Mouse (Mus musculus): ENCODE results near the gene Vti1a. TPM values are rescaled to one million over a fixed set of nuclear protein-coding genes. Genes with fewer than 3 reads are reported as not detected.

Vti1a gene
- polyA plus RNA-seq, 1 experiment from 2014 or later, result 17.9 TPM

DNA sequence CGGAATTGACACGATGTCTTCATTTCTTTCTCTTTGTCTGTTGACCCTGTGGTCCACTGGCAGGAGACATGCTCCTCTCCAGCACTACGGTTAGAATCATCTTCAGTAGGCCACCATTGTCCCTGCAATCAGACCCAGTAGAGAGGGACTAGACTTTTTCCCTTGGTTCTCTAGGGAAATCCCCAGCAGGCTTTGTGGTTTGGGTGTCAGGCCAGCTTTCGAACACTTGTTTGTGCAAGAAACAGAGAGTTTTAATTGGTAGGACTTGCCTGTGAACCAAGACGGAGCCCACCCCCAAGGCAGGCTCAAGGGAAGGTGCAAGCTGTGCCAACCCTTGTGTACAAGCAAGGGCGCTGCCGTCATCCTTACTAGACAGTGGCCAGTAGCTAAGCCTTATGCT lies 302.5 kb downstream of the Vti1a start:
- Histone ChIP-seq H3K9me3 (ENCODE audit: low read length) (no peaks in the 10 kb centered on the region), H3K4me3 (ENCODE audit: low read depth, low read length) (no peak overlapping the region), H3K36me3 (ENCODE audit: insufficient read depth, low read length) (no peaks in the 10 kb centered on the region), H3K4me2 (replicated peaks; ENCODE audit: low read depth, low read length) (no peak overlapping the region), H3K4me1 (ENCODE audit: insufficient read depth, low read depth, low read length) (peaks cover 10% of the 10 kb centered on the region; the same call in 1 of the 2 replicates), H3K9ac (replicated peaks; ENCODE audit: low read depth) (no peak overlapping the region), H3K27ac (ENCODE audit: low read length) (no peak overlapping the region), H3K27me3 (replicated peaks; ENCODE audit: insufficient read depth, low read length) (no peaks in the 10 kb centered on the region; the same call in 1 of the 2 replicates)
- TF ChIP-seq EP300 (IDR thresholded peaks at IDR 0.05) (no peak), CTCF (IDR thresholded peaks at IDR 0.05) (no peak)
- DNase-seq (ENCODE audit: low spot score) (no peak), ATAC-seq (no peak)
- 94% methylated on average over 7 of the region's 7 CpGs for WGBS

DNA sequence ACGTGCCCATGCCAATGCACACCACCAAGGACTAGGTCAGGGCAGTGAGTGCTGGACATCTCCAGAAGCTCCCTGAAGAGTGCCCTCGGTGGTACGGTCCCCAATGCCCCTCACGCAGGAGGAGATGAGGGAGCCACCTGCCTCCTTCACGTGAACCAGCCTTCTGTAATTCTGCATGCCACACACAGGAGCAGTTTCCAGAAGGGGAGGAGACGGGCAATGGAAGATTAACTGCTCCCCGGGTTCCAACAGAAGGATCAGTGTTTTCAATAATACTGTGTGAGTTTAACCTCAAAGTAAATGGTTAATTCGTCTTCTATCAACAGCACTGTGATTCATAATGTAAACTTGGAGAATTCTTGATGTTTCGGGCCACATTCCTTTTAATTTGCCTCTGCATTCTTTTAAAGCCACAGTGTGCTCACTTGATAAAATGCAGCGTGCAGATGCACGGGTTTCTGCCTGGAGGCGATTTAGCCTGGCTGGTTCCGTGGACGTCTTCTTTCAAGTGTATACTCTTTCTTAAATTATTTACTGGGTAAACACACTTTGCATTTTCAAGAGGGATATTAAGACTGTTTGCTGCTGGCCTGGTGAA lies 304.4 kb downstream of the Vti1a start:
- WGBS, result 25% methylated on average over 14 of the region's 14 CpGs
- Histone ChIP-seq H3K4me1 (ENCODE audit: insufficient read depth, low read depth, low read length) (peaks cover 10% of the 10 kb centered on the region; the same call in 1 of the 2 replicates), H3K36me3 (ENCODE audit: insufficient read depth, low read length) (no peaks in the 10 kb centered on the region), H3K4me2 (replicated peaks; ENCODE audit: low read depth, low read length) (no peak overlapping the region; the same call in 1 of the 2 replicates), H3K27ac (ENCODE audit: low read length) (no peak overlapping the region), H3K9ac (replicated peaks; ENCODE audit: low read depth) (no peak overlapping the region), H3K4me3 (ENCODE audit: low read depth, low read length) (no peak overlapping the region), H3K27me3 (replicated peaks; ENCODE audit: insufficient read depth, low read length) (no peaks in the 10 kb centered on the region; the same call in 1 of the 2 replicates), H3K9me3 (ENCODE audit: low read length) (no peaks in the 10 kb centered on the region)
- TF ChIP-seq CTCF (IDR thresholded peaks at IDR 0.05) (no peak), EP300 (IDR thresholded peaks at IDR 0.05) (no peak)
- DNase-seq (ENCODE audit: low spot score) (peak; percentile 48), ATAC-seq (no peak)

DNA sequence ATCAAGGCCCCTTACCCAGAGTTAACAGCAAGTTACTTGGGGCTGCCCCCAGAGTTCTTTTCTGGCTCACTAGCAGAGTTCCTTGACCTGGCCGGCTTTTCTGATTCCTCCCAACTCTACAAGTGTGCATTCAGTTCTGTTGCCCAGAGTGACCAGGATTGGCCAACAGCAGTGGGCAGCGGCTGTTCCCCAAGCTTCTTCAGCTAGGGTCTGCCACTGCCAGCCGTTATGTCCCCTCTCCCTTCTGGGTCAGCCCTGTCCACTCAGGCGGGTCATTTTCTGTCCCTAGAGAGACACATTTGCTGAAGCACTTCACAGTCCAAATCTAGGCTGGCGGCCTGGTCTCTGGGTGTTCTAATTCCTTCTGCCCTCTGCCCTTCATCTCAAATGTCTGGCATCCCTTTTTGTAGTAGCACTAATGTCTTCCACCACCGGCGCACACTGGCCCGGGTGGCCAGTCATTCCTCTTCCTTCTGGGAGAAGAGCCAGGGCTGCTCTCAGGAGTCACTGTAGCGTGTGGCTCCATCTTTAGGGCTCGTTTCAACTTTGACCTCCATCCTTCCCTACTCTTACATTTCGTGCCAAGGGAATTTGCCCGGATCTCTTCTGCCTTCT lies 305.0 kb downstream of the Vti1a start:
- Histone ChIP-seq H3K9me3 (ENCODE audit: low read length) (no peaks in the 10 kb centered on the region), H3K4me2 (replicated peaks; ENCODE audit: low read depth, low read length) (no peak overlapping the region), H3K9ac (replicated peaks; ENCODE audit: low read depth) (no peak overlapping the region), H3K27ac (ENCODE audit: low read length) (no peak overlapping the region), H3K4me1 (ENCODE audit: insufficient read depth, low read depth, low read length) (peaks cover 10% of the 10 kb centered on the region; the same call in 1 of the 2 replicates), H3K36me3 (ENCODE audit: insufficient read depth, low read length) (no peaks in the 10 kb centered on the region), H3K4me3 (ENCODE audit: low read depth, low read length) (no peak overlapping the region), H3K27me3 (replicated peaks; ENCODE audit: insufficient read depth, low read length) (no peaks in the 10 kb centered on the region; the same call in 1 of the 2 replicates)
- TF ChIP-seq EP300 (IDR thresholded peaks at IDR 0.05), result no peak
- no peak for TF ChIP-seq CTCF (IDR thresholded peaks at IDR 0.05)
- 55% methylated on average over 12 of the region's 12 CpGs for WGBS
- DNase-seq (ENCODE audit: low spot score), result no peak
- no peak for ATAC-seq

DNA sequence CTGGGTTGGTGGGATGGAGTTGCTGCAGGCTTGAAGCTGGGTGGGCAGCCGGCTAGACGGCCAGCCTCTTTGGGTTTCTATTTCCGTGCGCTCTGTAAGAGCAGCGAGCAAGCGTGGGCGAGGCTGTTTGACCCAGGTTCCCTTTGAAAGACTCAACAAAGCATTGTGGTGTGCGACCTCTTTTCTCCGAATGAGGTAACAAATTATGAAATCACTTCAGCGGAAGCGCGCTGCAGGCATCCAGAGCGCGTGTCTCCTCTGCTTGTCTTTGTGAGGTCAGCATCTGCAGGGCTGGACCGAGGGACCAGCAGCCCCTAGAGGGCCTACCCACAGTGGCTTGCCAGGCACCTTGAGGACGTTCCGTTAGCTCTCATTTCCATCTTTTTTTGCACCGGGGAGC lies 306.7 kb downstream of the Vti1a start:
- no peak overlapping the region for H3K9ac ChIP-seq (replicated peaks; ENCODE audit: low read depth)
- 77% methylated on average over 18 of the region's 18 CpGs for WGBS
- H3K9me3 ChIP-seq (ENCODE audit: low read length), result no peaks in the 10 kb centered on the region
- no peaks in the 10 kb centered on the region; the same call in 1 of the 2 replicates for H3K27me3 ChIP-seq (replicated peaks; ENCODE audit: insufficient read depth, low read length)
- H3K4me2 ChIP-seq (replicated peaks; ENCODE audit: low read depth, low read length), result no peak overlapping the region
- H3K4me3 ChIP-seq (ENCODE audit: low read depth, low read length), result no peak overlapping the region
- no peak for TF ChIP-seq EP300 (IDR thresholded peaks at IDR 0.05)
- TF ChIP-seq CTCF (IDR thresholded peaks at IDR 0.05), result no peak
- ATAC-seq (no peak), DNase-seq (ENCODE audit: low spot score) (no peak)
- H3K4me1 ChIP-seq (ENCODE audit: insufficient read depth, low read depth, low read length), result peaks cover 10% of the 10 kb centered on the region; the same call in 1 of the 2 replicates
- H3K36me3 ChIP-seq (ENCODE audit: insufficient read depth, low read length), result no peaks in the 10 kb centered on the region
- no peak overlapping the region for H3K27ac ChIP-seq (ENCODE audit: low read length)

DNA sequence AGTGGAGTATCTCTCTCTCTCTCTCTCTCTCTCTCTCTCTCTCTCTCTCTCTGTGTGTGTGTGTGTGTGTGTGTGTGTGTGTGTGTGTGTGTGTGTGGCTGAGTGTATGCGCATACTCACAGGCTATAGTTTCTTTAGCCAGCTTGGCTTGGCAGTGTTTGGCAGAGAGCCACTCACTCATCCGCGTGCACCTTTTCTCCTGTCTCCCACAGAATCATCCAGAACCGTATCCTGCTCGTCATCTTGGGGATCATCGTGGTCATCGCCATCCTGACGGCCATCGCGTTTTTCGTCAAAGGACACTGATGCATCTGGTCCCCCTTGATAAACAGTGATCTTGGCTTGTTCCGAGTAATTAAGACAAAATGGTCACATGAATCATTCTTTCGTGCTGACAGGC lies 307.5 kb downstream of the Vti1a start:
- H3K27ac ChIP-seq (ENCODE audit: low read length), result no peak overlapping the region
- no peaks in the 10 kb centered on the region; the same call in 1 of the 2 replicates for H3K27me3 ChIP-seq (replicated peaks; ENCODE audit: insufficient read depth, low read length)
- no peaks in the 10 kb centered on the region for H3K36me3 ChIP-seq (ENCODE audit: insufficient read depth, low read length)
- WGBS, result 84% methylated on average over 13 of the region's 13 CpGs
- no peak overlapping the region for H3K9ac ChIP-seq (replicated peaks; ENCODE audit: low read depth)
- no peak for TF ChIP-seq EP300 (IDR thresholded peaks at IDR 0.05)
- TF ChIP-seq CTCF (IDR thresholded peaks at IDR 0.05), result no peak
- no peak overlapping the region for H3K4me2 ChIP-seq (replicated peaks; ENCODE audit: low read depth, low read length)
- H3K9me3 ChIP-seq (ENCODE audit: low read length), result no peaks in the 10 kb centered on the region
- no peak overlapping the region for H3K4me3 ChIP-seq (ENCODE audit: low read depth, low read length)
- H3K4me1 ChIP-seq (ENCODE audit: insufficient read depth, low read depth, low read length), result peaks cover 10% of the 10 kb centered on the region; the same call in 1 of the 2 replicates
- ATAC-seq (no peak), DNase-seq (ENCODE audit: low spot score) (no peak)

DNA sequence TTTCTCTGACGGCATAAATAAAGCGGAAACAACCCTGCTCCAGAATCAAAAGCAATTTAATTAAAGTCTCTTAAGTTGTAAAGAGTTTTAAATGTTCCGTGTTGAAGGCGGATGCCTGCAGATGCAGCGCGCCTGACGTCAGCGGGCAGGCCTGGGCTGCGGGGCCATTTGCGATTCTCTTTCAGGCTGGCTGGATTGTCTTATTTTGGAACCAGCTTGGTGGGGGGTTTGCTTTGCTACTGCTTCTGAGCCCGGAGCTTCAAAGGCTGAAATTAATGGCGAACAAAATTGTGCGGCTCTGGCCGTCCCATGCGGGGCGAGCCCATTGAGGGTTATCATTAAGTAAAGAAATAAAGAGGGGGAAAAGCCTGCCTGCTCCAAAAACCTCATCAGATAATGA lies 310.4 kb downstream of the Vti1a start:
- DNase-seq (ENCODE audit: low spot score) (no peak), ATAC-seq (no peak)
- Histone ChIP-seq H3K27me3 (replicated peaks; ENCODE audit: insufficient read depth, low read length) (no peaks in the 10 kb centered on the region; the same call in 1 of the 2 replicates), H3K4me1 (ENCODE audit: insufficient read depth, low read depth, low read length) (no peaks in the 10 kb centered on the region), H3K27ac (ENCODE audit: low read length) (no peak overlapping the region), H3K4me3 (ENCODE audit: low read depth, low read length) (no peak overlapping the region), H3K9me3 (ENCODE audit: low read length) (no peaks in the 10 kb centered on the region), H3K4me2 (replicated peaks; ENCODE audit: low read depth, low read length) (no peak overlapping the region), H3K9ac (replicated peaks; ENCODE audit: low read depth) (no peak overlapping the region), H3K36me3 (ENCODE audit: insufficient read depth, low read length) (no peaks in the 10 kb centered on the region)
- TF ChIP-seq EP300 (IDR thresholded peaks at IDR 0.05) (no peak), CTCF (IDR thresholded peaks at IDR 0.05) (no peak)
- 82% methylated on average over 16 of the region's 16 CpGs for WGBS

Measured in lung, postnatal 0 days (tissue).